17 mouse cellular contexts compared by ENCODE assay signal in the genomic region with DNA sequence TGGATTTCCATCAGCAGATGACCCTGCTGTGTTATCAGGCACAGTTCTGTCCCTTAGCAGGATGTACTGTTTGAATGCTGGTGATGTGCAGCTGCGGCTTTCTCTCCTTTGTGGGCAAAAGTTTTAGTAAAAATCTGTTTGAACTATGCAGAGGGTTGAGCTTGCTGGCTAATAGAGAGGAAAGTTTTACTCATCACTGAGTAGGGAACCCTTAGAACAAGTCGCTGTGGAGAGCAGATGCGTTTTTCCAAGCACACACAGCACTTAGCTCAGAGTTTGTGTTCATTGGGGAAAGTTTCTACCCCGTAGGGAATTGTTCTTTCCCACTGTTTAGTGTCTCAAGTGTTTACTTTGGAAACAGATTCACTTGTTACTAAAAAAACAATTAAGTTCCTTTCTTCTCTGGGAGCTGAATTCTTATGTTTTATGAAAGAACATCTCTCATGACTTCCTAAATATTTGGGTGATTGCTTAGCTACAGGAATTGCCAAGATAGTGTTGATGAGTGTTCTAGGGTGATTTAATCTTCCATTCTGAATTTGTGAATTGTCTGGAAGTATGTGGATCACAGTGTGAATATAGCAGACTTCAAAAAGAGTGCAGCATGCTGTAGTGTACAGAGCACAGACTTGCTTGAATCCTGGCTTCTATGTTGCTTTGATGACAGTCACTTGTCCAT. TPM values are rescaled to one million over a fixed set of nuclear protein-coding genes. Genes with fewer than 3 reads are reported as not detected.
DNase-seq lines count a peak whose midpoint lies in the region; ATAC-seq and TF ChIP-seq lines count a peak whose summit lies in the region.
"Had no signal": no experiment of that assay in that cellular context is flagged by ENCODE, and none has a peak within 500 bp of the region (broad histone marks: within the 10 kb centered on the region; RNA-seq: fewer than 3 reads in every experiment).

No protein-coding gene starts in this region.

- no peak overlapping the region for H3K4me3 ChIP-seq in kidney, embryonic 16.5 days (ENCODE audit: low read length)
- H3K4me3 ChIP-seq in kidney, embryonic 15.5 days (replicated peaks), result no peak overlapping the region
- H3K4me3 ChIP-seq in CH12.LX (replicated peaks in 1 of 3; ENCODE audit: low read depth in 2 of 3, low read length in 2 of 3, poor library complexity in 1 of 3), result no peak overlapping the region
- H3K4me3 ChIP-seq in heart, postnatal 0 days (ENCODE audit: low read depth, low read length), result no peak overlapping the region
- H3K4me3 ChIP-seq: embryonic facial prominence, embryonic 12.5 days; forebrain, embryonic 15.5 days; limb, embryonic 12.5 days; neural tube, embryonic 12.5 days; stomach, embryonic 15.5 days had no signal

- no peak for TF ChIP-seq POLR2A in CH12.LX (IDR thresholded peaks at IDR 0.05; ENCODE audit: low read depth, low read length)

- WGBS in kidney, embryonic 16.5 days, result 63% methylated on average over 4 of the region's 4 CpGs
- 69% methylated on average over 4 of the region's 4 CpGs for WGBS in kidney, embryonic 15.5 days
- WGBS in heart, postnatal 0 days, result 50% methylated on average over 4 of the region's 4 CpGs

- TF ChIP-seq CTCF in CH12.LX (conservative IDR thresholded peaks at IDR 0.05 in 1 of 2, IDR thresholded peaks at IDR 0.05 in 1 of 2; ENCODE audit: low read depth in 2 of 2, low read length in 2 of 2), result no peak
- TF ChIP-seq CTCF in heart, postnatal 0 days (IDR thresholded peaks at IDR 0.05; ENCODE audit: low read depth), result no peak

- no peaks in the 10 kb centered on the region for H3K9me3 ChIP-seq in kidney, embryonic 16.5 days (ENCODE audit: low read length)
- no peaks in the 10 kb centered on the region for H3K9me3 ChIP-seq in kidney, embryonic 15.5 days (replicated peaks)
- H3K9me3 ChIP-seq in CH12.LX (replicated peaks; ENCODE audit: low read length), result no peaks in the 10 kb centered on the region
- H3K9me3 ChIP-seq in heart, postnatal 0 days (replicated peaks; ENCODE audit: control insufficient read depth, low read length), result no peaks in the 10 kb centered on the region
- H3K9me3 ChIP-seq: embryonic facial prominence, embryonic 12.5 days; forebrain, embryonic 15.5 days; limb, embryonic 12.5 days; neural tube, embryonic 12.5 days; stomach, embryonic 15.5 days had no signal

- H3K27me3 ChIP-seq in kidney, embryonic 16.5 days (ENCODE audit: insufficient read depth, low read length), result no peaks in the 10 kb centered on the region
- H3K27me3 ChIP-seq in kidney, embryonic 15.5 days, result no peaks in the 10 kb centered on the region
- H3K27me3 ChIP-seq in CH12.LX (replicated peaks), result no peaks in the 10 kb centered on the region
- H3K27me3 ChIP-seq in heart, postnatal 0 days (ENCODE audit: control insufficient read depth, insufficient read depth, low read length), result no peaks in the 10 kb centered on the region
- H3K27me3 ChIP-seq: embryonic facial prominence, embryonic 12.5 days; forebrain, embryonic 15.5 days; limb, embryonic 12.5 days; neural tube, embryonic 12.5 days; stomach, embryonic 15.5 days had no signal

- H3K4me1 ChIP-seq in kidney, embryonic 16.5 days (ENCODE audit: insufficient read depth, low read length), result no peaks in the 10 kb centered on the region; the same call in 1 of the 2 replicates
- H3K4me1 ChIP-seq in kidney, embryonic 15.5 days, result no peaks in the 10 kb centered on the region
- peaks cover 7 to 36% of the 10 kb centered on the region in 2 experiments for H3K4me1 ChIP-seq in CH12.LX (ENCODE audit: control insufficient read depth in 1 of 2, insufficient read depth in 2 of 2)
- peaks cover 6% of the 10 kb centered on the region; the same call in 1 of the 2 replicates for H3K4me1 ChIP-seq in heart, postnatal 0 days (ENCODE audit: control insufficient read depth, insufficient read depth)
- H3K4me1 ChIP-seq: embryonic facial prominence, embryonic 12.5 days; forebrain, embryonic 15.5 days; limb, embryonic 12.5 days; neural tube, embryonic 12.5 days; stomach, embryonic 15.5 days had no signal

- H3K79me2 ChIP-seq in CH12.LX (replicated peaks; ENCODE audit: control insufficient read depth, extremely low read depth, insufficient read depth, poor library complexity, severe bottlenecking), result peaks cover 5% of the 10 kb centered on the region; the same call in 1 of the 2 replicates

- dilution Hi-C loops in CH12.LX (cut with MboI; ENCODE audit: extremely low pct_ligation_motif_present, extremely low pct_unique_long_range_greater_than_20kb, low sequenced_read_pairs), result no loop called here

- 0 out of 2 replicates have a peak overlapping the region, but pooled peaks have one; percentile 6 for H3K27ac ChIP-seq in kidney, embryonic 16.5 days (ENCODE audit: low read length)
- no peak overlapping the region for H3K27ac ChIP-seq in kidney, embryonic 15.5 days
- H3K27ac ChIP-seq in CH12.LX (ENCODE audit: insufficient read depth, low read depth), result peak overlapping the region; percentile 67
- peak overlapping the region; percentile 72 for H3K27ac ChIP-seq in heart, postnatal 0 days (ENCODE audit: low read depth)
- H3K27ac ChIP-seq: embryonic facial prominence, embryonic 12.5 days; forebrain, embryonic 15.5 days; limb, embryonic 12.5 days; neural tube, embryonic 12.5 days; stomach, embryonic 15.5 days had no signal

- H3K9ac ChIP-seq in kidney, embryonic 16.5 days (replicated peaks; ENCODE audit: low read length), result no peak overlapping the region
- H3K9ac ChIP-seq in kidney, embryonic 15.5 days, result no peak overlapping the region
- no peak overlapping the region for H3K9ac ChIP-seq in CH12.LX (ENCODE audit: insufficient read depth, low read depth)
- H3K9ac ChIP-seq in heart, postnatal 0 days (replicated peaks; ENCODE audit: low read depth, low read length), result no peak overlapping the region
- H3K9ac ChIP-seq: embryonic facial prominence, embryonic 12.5 days; forebrain, embryonic 15.5 days; limb, embryonic 12.5 days; liver, postnatal 0 days; neural tube, embryonic 12.5 days; stomach, embryonic 15.5 days had no signal

- DNase-seq in CH12.LX (ENCODE audit: extremely low read depth), result peak; percentile 81
- DNase-seq in heart, adult 11 months, result peak; percentile 96
- peak; percentile 60 for DNase-seq in heart, postnatal 0 days (ENCODE audit: low spot score)
- DNase-seq in spleen, postnatal 36 days (ENCODE audit: low spot score in 2 of 2), result no peak
- DNase-seq in frontal cortex, postnatal 14 days (ENCODE audit: low spot score in 2 of 2), result no peak
- DNase-seq in right cerebral cortex, postnatal 10 days (ENCODE audit: low spot score in 2 of 2), result no peak
- DNase-seq: cerebellum, adult 8-10 months; kidney, adult 8-10 months; layer of hippocampus, postnatal 36 days; liver, postnatal 0 days had no signal

- no peak for TF ChIP-seq RAD21 in CH12.LX (IDR thresholded peaks at IDR 0.05; ENCODE audit: low read depth, low read length)

- H3K4me2 ChIP-seq in kidney, embryonic 16.5 days (replicated peaks; ENCODE audit: low read depth, low read length), result no peak overlapping the region
- no peak overlapping the region for H3K4me2 ChIP-seq in kidney, embryonic 15.5 days
- 0 out of 2 replicates have a peak overlapping the region, but pooled peaks have one; percentile 26 for H3K4me2 ChIP-seq in CH12.LX (ENCODE audit: insufficient read depth, low read depth, poor library complexity, severe bottlenecking)
- no peak overlapping the region for H3K4me2 ChIP-seq in heart, postnatal 0 days (ENCODE audit: low read depth, low read length)
- H3K4me2 ChIP-seq: embryonic facial prominence, embryonic 12.5 days; forebrain, embryonic 15.5 days; limb, embryonic 12.5 days; neural tube, embryonic 12.5 days; stomach, embryonic 15.5 days had no signal

- no peak for ATAC-seq in kidney, embryonic 16.5 days (ENCODE audit: low FRiP score, low TSS enrichment)
- ATAC-seq in kidney, embryonic 15.5 days (replicated peaks; ENCODE audit: low FRiP score), result no peak
- peak; percentile 65; the same call in 1 of the 2 replicates for ATAC-seq in heart, postnatal 0 days (ENCODE audit: insufficient read depth, low read depth)
- ATAC-seq: forebrain, embryonic 15.5 days; liver, postnatal 0 days had no signal

- peaks cover 53% of the 10 kb centered on the region for H3K36me3 ChIP-seq in kidney, embryonic 16.5 days (ENCODE audit: insufficient read depth, low read length)
- H3K36me3 ChIP-seq in kidney, embryonic 15.5 days, result peaks cover 82% of the 10 kb centered on the region
- peaks cover 66 to 84% of the 10 kb centered on the region in 2 experiments for H3K36me3 ChIP-seq in CH12.LX (replicated peaks in 1 of 2; ENCODE audit: control insufficient read depth in 1 of 2, insufficient read depth in 1 of 2, low read length in 1 of 2)
- H3K36me3 ChIP-seq in heart, postnatal 0 days (replicated peaks; ENCODE audit: control insufficient read depth, insufficient read depth, low read length), result peaks cover 61% of the 10 kb centered on the region

- in situ Hi-C loops in CH12.LX (cut with MboI; ENCODE audit: low pct_ligation_motif_present, low pct_unique_long_range_greater_than_20kb, low sequenced_read_pairs), result no loop called here

- TF ChIP-seq EP300 in CH12.LX (IDR thresholded peaks at IDR 0.05; ENCODE audit: low read length), result peak; percentile 97
- no peak for TF ChIP-seq EP300 in heart, postnatal 0 days (IDR thresholded peaks at IDR 0.05; ENCODE audit: low read depth)

TF ChIP-seq in CH12.LX, 34 proteins besides CTCF, POLR2A, EP300 and RAD21 (continues in another document):
- peak; percentile 90 for TF ChIP-seq JUN (IDR thresholded peaks at IDR 0.05; ENCODE audit: insufficient read depth, low read depth, low read length)
- peak; percentile 86 for TF ChIP-seq TCF12 (IDR thresholded peaks at IDR 0.05; ENCODE audit: low read depth, low read length)
- no peak for TF ChIP-seq CHD1 (IDR thresholded peaks at IDR 0.05; ENCODE audit: low read depth, low read length)
- no peak for TF ChIP-seq ZMIZ1 (IDR thresholded peaks at IDR 0.05; ENCODE audit: low read depth, low read length)
- TF ChIP-seq MEF2A (IDR thresholded peaks at IDR 0.05; ENCODE audit: borderline replicate concordance, low read depth, low read length), result peak; percentile 74; the same call in 1 of the 2 replicates
- peak; percentile 83 for TF ChIP-seq IRF4 (IDR thresholded peaks at IDR 0.05; ENCODE audit: low read depth, low read length)
- TF ChIP-seq ELF1 (IDR thresholded peaks at IDR 0.05; ENCODE audit: low read depth, low read length), result 0 out of 2 replicates have a peak, but pooled peaks have one; percentile 38
- TF ChIP-seq KAT2A (IDR thresholded peaks at IDR 0.05; ENCODE audit: insufficient replicate concordance, low read length), result 0 out of 2 replicates have a peak, but pooled peaks have one; percentile 15
- TF ChIP-seq HCFC1 (IDR thresholded peaks at IDR 0.05; ENCODE audit: low read depth, low read length), result peak; percentile 32; the same call in 1 of the 2 replicates

RNA-seq across cellular contexts. Expression of gene Ankfy1, which starts 45.2 kb away (rescaled TPM):
- 24.6 and 26.7 TPM in 2 replicates for polyA plus RNA-seq in kidney, embryonic 16.5 days (2015; fragmentation: Nextera tagmentation; extraction: Ambion mirVana)
- polyA plus RNA-seq in kidney, embryonic 15.5 days (2015; fragmentation: Nextera tagmentation; extraction: Ambion mirVana), result 23.1 and 23.7 TPM in 2 replicates
- total RNA-seq in CH12.LX (2012; rRNA removed) (30.4 and 31.5 TPM in 2 replicates), CH12.LX (2014; rRNA removed) (29.9 and 31.4 TPM in 2 replicates)
- 32.0 and 37.0 TPM in 2 replicates for polyA plus RNA-seq in CH12.LX (2012; ENCODE audit: insufficient read length, low read depth)
- total RNA-seq in heart, postnatal 0 days (2014; rRNA removed; ENCODE audit: low replicate concordance), result 27.4 and 31.0 TPM in 2 replicates
- polyA plus RNA-seq in heart, postnatal 0 days (2015; fragmentation: Nextera tagmentation; extraction: Ambion mirVana), result 6.3 and 7.6 TPM in 2 replicates

Comparison
In these comparisons a context has a peak if more than half of its experiments do, and no peak if none do; other contexts are left out.
1. DNase-seq: peak in CH12.LX (single experiment), heart, adult 11 months (single experiment) and heart, postnatal 0 days (single experiment); none in spleen, postnatal 36 days (0 of 2), frontal cortex, postnatal 14 days (0 of 2) and right cerebral cortex, postnatal 10 days (0 of 2).